Mouse (Mus musculus) MEL (cell line): ENCODE data around the gene Vsir. TPM values are rescaled to one million over a fixed set of nuclear protein-coding genes. Genes with fewer than 3 reads are reported as not detected.
A peak's percentile ranks its signal among the peaks of the same experiment; 100 is the strongest.

Experiments used
- DNase-seq: peaks from one replicate; pipeline ENCODE4 v3.0.0; 2011; ENCODE audit warnings: low read depth, low spot score
- H3K27ac ChIP-seq: 2 replicates; pipeline ENCODE4 v1.5.1; 2012; ENCODE audit warnings: low read depth, mild to moderate bottlenecking, control low read depth, low read length, moderate library complexity; ENCODE audit not compliant: control insufficient read depth
- H3K27me3 ChIP-seq, 2 experiments: fragments of 150-350 bp in 1 of 2; sonication (generic) in 1 of 2; 2 replicates each; pipeline ENCODE4 v1.6.1; 2012; ENCODE audit warnings: low read length in 2 of 2, mild to moderate bottlenecking in 2 of 2, improper control_type of control experiment in 1 of 2, moderate library complexity in 1 of 2; ENCODE audit not compliant: insufficient read depth in 2 of 2, control insufficient read depth in 1 of 2
- H3K36me3 ChIP-seq, 2 experiments: 2 replicates each; pipeline ENCODE4 v1.6.1; 2012 to 2014; ENCODE audit warnings: low read length in 2 of 2, improper control_type of control experiment in 1 of 2, inconsistent platforms in 1 of 2, mild to moderate bottlenecking in 1 of 2; ENCODE audit not compliant: insufficient read depth in 2 of 2, control insufficient read depth in 1 of 2
- H3K4me1 ChIP-seq, 2 experiments: fragments of 150-350 bp in 1 of 2; sonication (generic) in 1 of 2; 2 replicates each; pipeline ENCODE4 v1.6.1; 2012; ENCODE audit warnings: low read length in 2 of 2, improper control_type of control experiment in 1 of 2, mild to moderate bottlenecking in 1 of 2; ENCODE audit not compliant: insufficient read depth in 2 of 2, control insufficient read depth in 1 of 2
- H3K4me3 ChIP-seq, 2 experiments: fragments of 150-350 bp in 1 of 2; sonication (generic) in 1 of 2; 2 replicates each; pipeline ENCODE4 v1.5.1; 2012; ENCODE audit warnings: low read depth in 2 of 2, low read length in 2 of 2, mild to moderate bottlenecking in 2 of 2, moderate library complexity in 2 of 2, control low read depth in 1 of 2, improper control_type of control experiment in 1 of 2; ENCODE audit not compliant: control insufficient read depth in 1 of 2, insufficient read depth in 1 of 2
- H3K79me2 ChIP-seq: 2 replicates; pipeline ENCODE4 v1.6.1; 2012; ENCODE audit warnings: mild to moderate bottlenecking, low read length, moderate library complexity; ENCODE audit not compliant: control insufficient read depth, poor library complexity, insufficient read depth
- H3K9ac ChIP-seq: 2 replicates; pipeline ENCODE4 v1.6.1; 2012; ENCODE audit warnings: low read depth, mild to moderate bottlenecking, control low read depth, low read length, moderate library complexity; ENCODE audit not compliant: control insufficient read depth, poor library complexity, severe bottlenecking
- H3K9me3 ChIP-seq: fragments of 150-350 bp; sonication (generic); replicated peaks from 2 replicates; pipeline ENCODE4 v1.6.1; 2012; ENCODE audit warnings: mild to moderate bottlenecking, low read length, improper control_type of control experiment, moderate library complexity; ENCODE audit not compliant: insufficient read depth
- BHLHE40 ChIP-seq: IDR thresholded peaks from 2 replicates; pipeline ENCODE4 v1.6.1; 2012; ENCODE audit warnings: low read depth, mild to moderate bottlenecking, inconsistent platforms, low read length, improper control_type of control experiment, borderline replicate concordance
- CHD2 ChIP-seq: IDR thresholded peaks from 2 replicates; pipeline ENCODE4 v1.6.1; 2011; ENCODE audit warnings: low read length, improper control_type of control experiment
- CTCF ChIP-seq, 3 experiments: IDR thresholded peaks in 2 of 3; conservative IDR thresholded peaks in 1 of 3; 2 replicates each; pipeline ENCODE4 v1.5.1; 2011 to 2012; ENCODE audit warnings: low read length in 3 of 3, low read depth in 2 of 3, mild to moderate bottlenecking in 2 of 3, improper control_type of control experiment in 1 of 3, inconsistent platforms in 1 of 3, mixed read lengths in 1 of 3, moderate library complexity in 1 of 3; ENCODE audit not compliant: control insufficient read depth in 1 of 3, insufficient read depth in 1 of 3, poor library complexity in 1 of 3, severe bottlenecking in 1 of 3
- E2F4 ChIP-seq: IDR thresholded peaks from 2 replicates; pipeline ENCODE4 v1.6.1; 2011; ENCODE audit warnings: low read depth, low read length, improper control_type of control experiment, borderline replicate concordance
- ETS1 ChIP-seq: IDR thresholded peaks from 2 replicates; pipeline ENCODE4 v1.6.1; 2012; ENCODE audit warnings: low read depth, mild to moderate bottlenecking, inconsistent platforms, low read length, improper control_type of control experiment, moderate library complexity
- GATA1 ChIP-seq: IDR thresholded peaks from 2 replicates; pipeline ENCODE4 v1.6.1; 2011; ENCODE audit warnings: low read depth, low read length, improper control_type of control experiment
- HCFC1 ChIP-seq: IDR thresholded peaks from 2 replicates; pipeline ENCODE4 v1.6.1; 2012; ENCODE audit warnings: low read depth, mild to moderate bottlenecking, inconsistent platforms, low read length, improper control_type of control experiment, moderate library complexity
- KAT2A ChIP-seq: conservative IDR thresholded peaks from 2 replicates; pipeline ENCODE4 v1.6.1; 2012; ENCODE audit warnings: low read depth, low read length, improper control_type of control experiment, inconsistent platforms
- MAX ChIP-seq: IDR thresholded peaks from 2 replicates; pipeline ENCODE4 v1.6.1; 2011; ENCODE audit warnings: low read length, improper control_type of control experiment
- MYC ChIP-seq: IDR thresholded peaks from 2 replicates; pipeline ENCODE4 v1.6.1; 2011; ENCODE audit warnings: low read depth, mild to moderate bottlenecking, low read length, improper control_type of control experiment, moderate library complexity
- NELFE ChIP-seq: IDR thresholded peaks from 2 replicates; pipeline ENCODE4 v1.6.1; 2011; ENCODE audit warnings: low read depth, low read length, improper control_type of control experiment
- NRF1 ChIP-seq: IDR thresholded peaks from 2 replicates; pipeline ENCODE4 v1.6.1; 2014; ENCODE audit warnings: low read depth, mild to moderate bottlenecking, inconsistent platforms, low read length, improper control_type of control experiment, moderate library complexity; ENCODE audit not compliant: poor library complexity, insufficient read depth, severe bottlenecking
- POLR2A ChIP-seq, 2 experiments: IDR thresholded peaks; 2 replicates each; pipeline ENCODE4 v1.6.1; 2011 to 2012; ENCODE audit warnings: low read length in 2 of 2, mild to moderate bottlenecking in 2 of 2, control low read depth in 1 of 2, improper control_type of control experiment in 1 of 2, low read depth in 1 of 2, moderate library complexity in 1 of 2; ENCODE audit not compliant: control insufficient read depth in 1 of 2, insufficient read depth in 1 of 2, poor library complexity in 1 of 2
- POLR2AphosphoS5 ChIP-seq: IDR thresholded peaks from 2 replicates; pipeline ENCODE4 v1.6.1; 2012; ENCODE audit warnings: low read depth, borderline replicate concordance, mild to moderate bottlenecking, inconsistent platforms, low read length, moderate library complexity, mixed read lengths
- RCOR1 ChIP-seq: IDR thresholded peaks from 2 replicates; pipeline ENCODE4 v1.6.1; 2012; ENCODE audit warnings: low read depth, mild to moderate bottlenecking, inconsistent platforms, low read length, improper control_type of control experiment
- SIN3A ChIP-seq: IDR thresholded peaks from 2 replicates; pipeline ENCODE4 v1.6.1; 2012; ENCODE audit warnings: low read length, improper control_type of control experiment, inconsistent platforms
- TBP ChIP-seq: IDR thresholded peaks from 2 replicates; pipeline ENCODE4 v1.8.0; 2011; ENCODE audit warnings: low read depth, low read length, improper control_type of control experiment
- UBTF ChIP-seq: IDR thresholded peaks from 2 replicates; pipeline ENCODE4 v1.6.1; 2012; ENCODE audit warnings: low read depth, mild to moderate bottlenecking, inconsistent platforms, low read length, improper control_type of control experiment, moderate library complexity, borderline replicate concordance; ENCODE audit not compliant: insufficient read depth
- USF1 ChIP-seq: IDR thresholded peaks from 2 replicates; pipeline ENCODE4 v1.6.1; 2014; ENCODE audit warnings: low read depth, mild to moderate bottlenecking, inconsistent platforms, low read length, improper control_type of control experiment, moderate library complexity
- USF2 ChIP-seq, 2 experiments: IDR thresholded peaks; 2 replicates each; pipeline ENCODE4 v1.6.1; 2011 to 2012; ENCODE audit warnings: improper control_type of control experiment in 2 of 2, low read length in 2 of 2, borderline replicate concordance in 1 of 2, inconsistent platforms in 1 of 2, low read depth in 1 of 2, mild to moderate bottlenecking in 1 of 2; ENCODE audit not compliant: insufficient read depth in 1 of 2
- ZKSCAN1 ChIP-seq: IDR thresholded peaks from 2 replicates; pipeline ENCODE4 v1.6.1; 2012; ENCODE audit warnings: low read depth, mild to moderate bottlenecking, inconsistent platforms, low read length, improper control_type of control experiment, moderate library complexity
- polyA plus RNA-seq, 2 experiments: library from polyadenylated mRNA; stranded (reverse) in 1 of 2; unstranded in 1 of 2; fragments of >175 nt in 1 of 2; fragments of >200 nt in 1 of 2; gene quantifications; 2 replicates each; pipeline versions ENCODE4 v1.2.1 to v1.2.4; 2012; ENCODE audit warnings: low replicate concordance in 2 of 2, low read depth in 1 of 2; ENCODE audit not compliant: insufficient read length in 2 of 2, insufficient read depth in 1 of 2, missing spikeins in 1 of 2
- total RNA-seq: library from RNA; depleted of rRNA; stranded (reverse); fragments of 300-350 nt; gene quantifications from 2 replicates; pipeline ENCODE4 v1.2.3, GENCODE M21; 2012

The Vsir gene
- total and polyA plus RNA-seq, 3 experiments: 10.6 to 11.2 TPM; not detected in 1

- no peaks in the 10 kb centered on the region for H3K79me2 ChIP-seq
- DNase-seq: no peak
- no peak for TF ChIP-seq ETS1
- no peak for TF ChIP-seq NELFE
- no peak for TF ChIP-seq MAX
- no peak for TF ChIP-seq USF2 (IDR thresholded peaks at IDR 0.05; ENCODE audit: borderline replicate concordance in 1 of 2, insufficient read depth in 1 of 2, low read depth in 1 of 2, low read length in 2 of 2)
- no peak for TF ChIP-seq TBP
- TF ChIP-seq USF1: no peak
- TF ChIP-seq MYC: no peak
- no peak for TF ChIP-seq CHD2
- no peak for TF ChIP-seq RCOR1
- TF ChIP-seq BHLHE40: no peak
- no peak for TF ChIP-seq KAT2A
- TF ChIP-seq POLR2AphosphoS5: no peak
- no peak for TF ChIP-seq POLR2A (IDR thresholded peaks at IDR 0.05; ENCODE audit: control insufficient read depth in 1 of 2, insufficient read depth in 1 of 2, low read depth in 1 of 2, low read length in 2 of 2, poor library complexity in 1 of 2)
- no peak for TF ChIP-seq NRF1
- TF ChIP-seq HCFC1: no peak
- no peak for TF ChIP-seq SIN3A
- no peak for TF ChIP-seq UBTF
- TF ChIP-seq GATA1: no peak
- no peak for TF ChIP-seq ZKSCAN1
- TF ChIP-seq, all 39 proteins: peak for 0
- Histone ChIP-seq H3K9ac (no peak overlapping the region), H3K27me3 (no peaks in the 10 kb centered on the region), H3K27ac (no peak overlapping the region), H3K9me3 (no peaks in the 10 kb centered on the region), H3K36me3 (no peaks in the 10 kb centered on the region), H3K4me3 (no peak overlapping the region), H3K4me1 (no peaks in the 10 kb centered on the region)
These were observed 12.1 kb upstream of the Vsir start for GRCm38 (mm10) chr10:60334583-60334982.

GRCm38 (mm10) chr10:60335021-60335420 is 11.6 kb upstream of the Vsir start:
- Histone ChIP-seq H3K79me2 (no peaks in the 10 kb centered on the region), H3K4me3 (no peak overlapping the region), H3K36me3 (no peaks in the 10 kb centered on the region), H3K27ac (no peak overlapping the region), H3K9me3 (no peaks in the 10 kb centered on the region), H3K27me3 (no peaks in the 10 kb centered on the region), H3K9ac (no peak overlapping the region), H3K4me1 (no peaks in the 10 kb centered on the region)
- TF ChIP-seq GATA1: no peak
- no peak for TF ChIP-seq E2F4
- TF ChIP-seq CTCF (IDR thresholded peaks at IDR 0.05 in 2 of 3, conservative IDR thresholded peaks at IDR 0.05 in 1 of 3; ENCODE audit: control insufficient read depth in 1 of 3, insufficient read depth in 1 of 3, low read depth in 2 of 3, low read length in 3 of 3, poor library complexity in 1 of 3, severe bottlenecking in 1 of 3): no peak
- TF ChIP-seq KAT2A: no peak
- TF ChIP-seq UBTF: no peak
- TF ChIP-seq ZKSCAN1: peak; percentile 100
- no peak for DNase-seq
